Mouse (Mus musculus) urinary bladder, adult 18-20 months (tissue): Measurements from ENCODE around the gene Prkn.

Source experiments
- DNase-seq, 2 experiments: peaks; one replicate each; pipeline ENCODE4 v3.0.0; 2022; ENCODE audit warnings: low spot score in 2 of 2, mixed read lengths in 2 of 2

The Prkn gene

GRCm38 (mm10) chr17:11394607-11395006 lies 554.4 kb downstream of the Prkn start:
- no peak for DNase-seq

- no peak for DNase-seq
Observed at GRCm38 (mm10) chr17:11397678-11398077, 557.5 kb downstream of the Prkn start.

DNA sequence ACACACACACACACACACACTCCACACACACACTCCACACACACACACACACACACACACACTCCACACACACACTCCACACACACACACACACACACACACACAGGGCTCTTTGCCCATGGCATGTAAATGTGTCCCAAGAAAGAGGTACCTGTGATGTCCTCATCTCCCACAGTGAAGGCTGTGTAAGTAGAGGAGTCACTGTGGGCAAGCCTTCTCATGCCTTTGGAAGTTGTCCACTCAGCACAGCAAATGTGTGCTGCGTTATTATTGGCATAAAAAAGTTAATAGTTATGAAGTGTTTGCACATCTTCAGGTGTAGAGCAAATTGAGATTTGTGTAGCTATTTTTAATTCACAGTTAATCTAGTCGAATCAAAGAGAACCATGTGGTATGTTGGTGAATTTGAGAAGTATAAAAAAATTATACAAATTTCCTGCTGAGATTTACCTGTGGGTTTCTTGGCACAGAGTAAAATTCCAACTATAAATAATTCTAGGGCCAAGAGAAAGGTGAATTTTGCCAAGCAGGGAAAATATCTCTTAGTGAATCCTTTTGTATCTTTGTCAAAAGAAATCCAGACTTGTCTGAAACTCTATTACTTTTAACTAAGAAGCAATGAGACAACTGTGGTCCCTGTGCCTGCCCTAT lies 562.2 kb downstream of the Prkn start:
- DNase-seq = no peak

GRCm38 (mm10) chr17:11411414-11411813 lies 571.2 kb downstream of the Prkn start:
- no peak for DNase-seq

DNA sequence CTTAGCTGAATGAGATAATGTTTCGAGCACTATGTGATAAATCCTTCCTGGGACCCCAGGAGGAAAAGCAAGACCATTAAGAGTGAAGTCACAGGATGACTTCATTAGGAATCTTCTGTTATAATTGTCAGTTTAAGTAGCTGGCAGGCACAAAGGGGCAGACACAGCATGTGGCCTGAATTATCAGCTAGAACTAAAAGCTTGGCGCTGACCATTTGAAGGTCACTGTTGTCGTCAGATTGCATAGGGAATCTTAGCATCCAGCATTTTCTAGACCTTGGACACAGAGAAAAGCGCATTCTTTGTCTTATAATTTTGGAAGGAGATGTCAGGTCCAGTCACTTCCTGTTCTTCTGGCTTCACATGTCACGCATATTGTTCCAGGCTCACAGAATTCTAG lies 573.5 kb downstream of the Prkn start:
- DNase-seq = no peak

DNA sequence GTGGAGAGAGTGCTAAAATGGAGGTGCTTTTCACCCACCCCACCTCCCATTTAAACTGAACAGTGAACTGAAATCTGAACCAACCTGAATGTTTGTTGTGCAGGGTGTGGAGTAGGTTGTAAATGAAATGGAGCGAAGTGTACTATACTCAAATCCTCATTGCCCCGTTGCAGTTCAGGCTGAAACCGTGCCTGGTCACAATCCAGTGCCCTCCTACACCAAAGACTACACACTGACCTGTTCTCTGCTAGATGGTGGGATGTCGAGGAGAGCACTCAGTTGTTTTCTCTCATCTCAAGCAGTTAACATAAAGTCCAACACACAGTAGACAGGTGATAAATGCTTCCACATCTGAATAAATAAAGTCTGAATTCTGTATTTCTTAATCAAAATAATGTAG lies 574.1 kb downstream of the Prkn start:
- DNase-seq = no peak

DNA sequence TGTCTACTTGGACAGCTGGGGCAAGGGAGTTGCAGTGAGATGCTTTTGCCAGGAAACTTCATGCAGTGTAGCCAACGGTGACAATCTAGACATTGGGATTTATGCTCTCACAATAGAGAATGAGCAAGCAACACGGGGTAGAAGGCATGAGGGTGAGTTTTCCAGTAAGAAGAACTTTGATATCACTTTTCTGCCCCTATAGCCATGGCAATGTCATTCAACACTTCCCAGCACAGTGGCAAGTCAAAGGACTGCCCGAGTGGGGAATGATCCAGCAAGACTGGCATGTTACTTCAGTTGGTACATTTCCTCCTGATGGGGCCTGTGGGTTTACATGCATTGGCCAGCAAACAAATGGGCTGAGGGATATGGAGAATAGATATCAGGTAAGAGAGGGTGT lies 577.0 kb downstream of the Prkn start:
- no peak for DNase-seq

- DNase-seq = no peak
Observed at GRCm38 (mm10) chr17:11419484-11419883, 579.3 kb downstream of the Prkn start.

- no peak for DNase-seq
Observed at GRCm38 (mm10) chr17:11420839-11421238, 580.7 kb downstream of the Prkn start.

DNA sequence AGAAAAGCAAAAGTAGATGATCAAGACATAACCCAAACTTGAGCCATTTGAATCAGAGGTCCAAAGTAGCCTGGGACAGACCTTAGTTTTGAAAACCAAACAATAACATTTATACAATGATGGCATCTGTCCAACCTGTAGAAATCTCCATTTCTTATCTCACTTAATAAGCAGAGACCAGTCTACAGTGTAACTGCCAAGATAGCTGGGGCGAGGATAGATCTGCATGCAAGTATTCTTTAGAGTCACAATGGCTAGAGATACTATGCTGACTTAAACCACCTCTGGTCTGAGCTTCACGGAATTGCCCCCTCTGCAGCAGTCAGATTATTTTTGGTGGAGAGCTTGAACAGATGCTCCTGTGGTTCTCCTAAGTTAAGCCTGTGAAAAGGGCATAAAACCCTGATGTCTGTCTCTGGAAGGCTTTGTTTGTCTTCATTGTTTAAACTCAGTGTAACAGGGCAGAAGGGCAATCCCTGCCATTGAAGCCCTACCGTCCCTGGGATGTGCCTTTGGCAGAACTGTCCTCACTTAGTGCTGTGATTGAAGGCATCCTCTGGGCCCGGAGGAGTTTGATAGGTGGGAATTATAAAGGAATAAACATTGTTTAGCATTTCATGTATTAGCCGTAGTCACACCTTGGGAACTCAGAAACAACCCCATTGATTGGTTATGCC lies 581.2 kb downstream of the Prkn start:
- DNase-seq = no peak

DNA sequence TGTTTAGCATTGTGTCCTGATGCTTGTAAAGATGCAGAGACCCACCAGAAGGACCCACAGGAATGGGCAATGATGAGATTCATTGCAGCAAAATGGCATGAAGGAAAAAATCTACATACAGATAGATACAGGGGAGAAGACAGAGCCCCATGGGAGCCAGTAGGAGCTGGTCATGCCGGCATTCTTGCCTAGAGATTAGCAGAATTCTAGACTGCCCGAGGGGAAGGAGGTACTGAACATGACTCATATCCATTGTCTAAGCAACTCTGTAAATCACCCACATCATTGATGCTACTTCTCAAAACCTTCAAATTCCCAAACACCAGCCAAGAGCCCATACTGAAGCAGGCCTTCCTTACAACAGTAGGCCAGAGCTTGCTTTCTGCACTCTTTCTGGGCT lies 591.1 kb downstream of the Prkn start:
- DNase-seq = no peak

- DNase-seq = no peak
Observed at GRCm38 (mm10) chr17:11432593-11432992, 592.4 kb downstream of the Prkn start.

GRCm38 (mm10) chr17:11462721-11463120 lies 622.5 kb downstream of the Prkn start:
- DNase-seq = no peak

DNA sequence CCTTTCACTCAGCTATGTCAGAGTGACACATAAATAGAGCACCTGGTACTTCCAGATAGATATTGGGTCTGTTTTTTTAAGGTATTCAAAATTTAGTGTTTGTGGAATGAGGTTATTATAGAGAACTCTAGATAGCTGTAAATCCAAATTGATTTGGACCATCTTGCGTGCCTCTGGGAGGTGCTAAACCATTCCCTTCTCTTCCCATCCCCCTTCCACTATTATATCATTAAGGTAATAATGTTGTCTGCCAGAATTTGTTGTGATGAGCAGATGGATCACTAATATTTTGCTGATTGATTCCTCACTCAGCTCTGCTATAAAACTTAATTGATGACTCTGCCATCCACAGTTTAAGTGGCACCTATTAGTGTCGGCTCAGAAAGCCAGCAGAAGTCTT lies 625.9 kb downstream of the Prkn start:
- DNase-seq = no peak

DNA sequence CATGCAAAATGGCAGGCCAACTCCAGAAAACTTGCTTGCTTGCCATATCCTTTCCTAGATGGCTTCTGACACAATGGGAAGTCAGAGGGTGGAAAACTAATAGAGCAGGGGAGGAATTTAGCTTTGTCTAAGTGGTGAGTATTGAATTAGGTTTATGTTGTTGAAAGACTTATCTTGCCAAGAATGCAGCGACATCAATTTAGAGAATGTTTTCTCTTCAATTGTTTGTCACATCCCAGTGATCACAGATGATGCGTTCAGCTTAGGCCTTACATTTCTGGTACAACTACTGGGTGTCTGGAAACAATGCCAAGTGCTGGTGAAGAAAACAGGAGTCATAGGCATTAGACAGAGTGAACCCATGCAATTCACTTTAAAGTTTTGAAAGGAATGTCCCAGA lies 628.4 kb downstream of the Prkn start:
- DNase-seq = no peak

DNA sequence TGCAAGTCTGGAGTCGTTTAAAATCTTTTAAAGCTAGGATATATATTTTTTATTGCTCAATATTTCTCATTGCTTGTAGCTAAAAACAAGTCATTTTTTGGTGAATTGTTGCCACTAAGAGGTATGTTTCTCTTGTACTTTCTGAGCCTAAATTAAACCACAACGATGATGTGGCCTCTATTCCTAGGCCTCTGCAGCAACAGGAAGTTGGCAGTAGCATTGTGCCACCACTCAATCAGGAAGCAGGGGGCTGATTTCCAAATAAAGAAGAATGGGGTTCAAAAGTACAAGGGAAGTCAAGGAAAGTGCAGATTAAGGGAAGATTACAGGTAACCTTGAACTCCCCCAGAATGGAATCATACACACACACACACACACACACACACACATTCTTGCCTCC lies 642.8 kb downstream of the Prkn start:
- DNase-seq = no peak

DNA sequence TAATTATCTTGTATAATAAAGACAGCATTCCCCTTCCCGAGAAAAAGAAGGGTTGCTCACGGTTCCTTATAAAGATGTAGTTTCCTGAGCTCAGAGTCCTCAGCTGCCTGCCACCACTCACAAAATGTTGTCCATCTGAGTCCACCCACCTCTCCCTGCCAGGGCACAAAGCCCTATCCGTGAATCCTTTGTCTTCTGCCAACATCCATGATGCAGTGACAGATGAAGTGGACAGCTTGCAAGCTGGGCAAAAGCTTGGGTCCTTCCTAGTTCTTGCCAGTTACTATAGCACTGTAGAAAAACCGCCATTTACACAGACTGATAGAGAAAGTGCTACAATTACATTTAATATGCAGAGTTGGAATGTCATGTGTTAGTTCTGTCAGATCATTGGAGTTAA lies 649.9 kb downstream of the Prkn start:
- no peak for DNase-seq

- no peak for DNase-seq
Observed at GRCm38 (mm10) chr17:11502556-11502955, 662.4 kb downstream of the Prkn start.

- DNase-seq = no peak
Observed at GRCm38 (mm10) chr17:11504496-11504895, 664.3 kb downstream of the Prkn start.

- no peak for DNase-seq
Observed at GRCm38 (mm10) chr17:11507082-11507481, 666.9 kb downstream of the Prkn start.

- no peak for DNase-seq
Observed at GRCm38 (mm10) chr17:11510081-11510480, 669.9 kb downstream of the Prkn start.

DNA sequence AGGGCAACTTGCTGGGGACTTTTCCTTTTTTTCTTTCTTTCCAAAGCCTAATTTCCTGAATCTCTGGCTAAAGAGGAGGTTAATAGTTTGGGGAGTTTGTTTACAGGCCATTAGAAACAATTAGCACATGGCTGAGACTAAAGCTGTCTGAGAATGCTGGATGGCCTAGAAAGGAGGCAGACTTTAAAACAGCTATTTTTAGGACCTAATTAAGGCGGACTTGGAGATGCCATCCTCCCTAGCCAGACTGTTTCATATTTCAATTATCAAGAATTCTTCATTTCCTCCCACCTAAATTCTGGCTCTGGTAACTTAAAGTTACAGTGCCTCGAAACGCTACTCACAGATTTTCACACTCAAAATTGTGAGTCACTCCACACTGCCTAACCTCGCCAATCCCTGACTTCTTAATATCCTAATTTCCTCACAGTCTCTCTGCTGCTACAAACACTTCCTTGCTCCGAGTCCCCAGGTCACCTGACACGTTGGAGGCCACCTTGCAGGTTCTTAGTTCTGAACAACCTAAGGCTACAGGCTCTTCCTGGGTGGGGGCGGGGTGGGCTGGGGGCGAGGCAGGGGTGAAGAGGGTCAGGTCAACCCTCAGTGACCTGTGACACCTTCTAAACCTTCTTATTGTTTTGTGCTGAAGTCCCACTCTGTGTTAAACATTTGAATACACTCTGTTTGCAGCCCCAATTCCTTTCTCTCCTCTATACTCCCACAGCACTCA lies 674.0 kb downstream of the Prkn start:
- no peak for DNase-seq

GRCm38 (mm10) chr17:11515619-11516018 lies 675.4 kb downstream of the Prkn start:
- DNase-seq = no peak
